Mouse (Mus musculus) neural tube, embryonic 12.5 days (tissue): ENCODE results near the gene Sf3b3. TPM values are rescaled to one million over a fixed set of nuclear protein-coding genes. Genes with fewer than 3 reads are reported as not detected.

Source experiments
- ATAC-seq: fragments of 200-750 bp; cut with Nextera tagmentation; 2 replicates; pipeline ENCODE4 v1.8.0; 2017; ENCODE audit warnings: low read depth, mild to moderate bottlenecking, moderate TSS enrichment, moderate library complexity; ENCODE audit not compliant: low FRiP score
- H3K27ac ChIP-seq: fragments of 300-500 bp; sonication (generic); 2 replicates; pipeline ENCODE4 v1.5.1; 2016
- H3K27me3 ChIP-seq: fragments of 300-500 bp; sonication (generic); replicated peaks from 2 replicates; pipeline ENCODE4 v1.6.1; 2016; ENCODE audit warnings: mild to moderate bottlenecking
- H3K36me3 ChIP-seq: fragments of 300-500 bp; sonication (generic); 2 replicates; pipeline ENCODE4 v1.6.1; 2016; ENCODE audit warnings: mild to moderate bottlenecking
- H3K4me1 ChIP-seq: fragments of 300-500 bp; sonication (generic); 2 replicates; pipeline ENCODE4 v1.6.1; 2016
- H3K4me2 ChIP-seq: fragments of 300-500 bp; sonication (generic); replicated peaks from 2 replicates; pipeline ENCODE4 v1.6.1; 2016; ENCODE audit warnings: mild to moderate bottlenecking
- H3K4me3 ChIP-seq: fragments of 300-500 bp; sonication (generic); 2 replicates; pipeline ENCODE4 v1.5.1; 2016
- H3K9ac ChIP-seq: fragments of 300-500 bp; sonication (generic); 2 replicates; pipeline ENCODE4 v1.6.1; 2016; ENCODE audit warnings: mild to moderate bottlenecking
- H3K9me3 ChIP-seq: fragments of 300-500 bp; sonication (generic); 2 replicates; pipeline ENCODE4 v1.6.1; 2016; ENCODE audit warnings: mild to moderate bottlenecking
- WGBS: fragments of 180-500 bp; shearing (Covaris S2); methylation state at CpG from one replicate; pipeline ENCODE4 v1.1.7; 2016; 5-methylcytosine and 5-hydroxymethylcytosine counted together
- polyA plus RNA-seq: library from polyadenylated mRNA; unstranded; fragments of >200 nt; fragmentation: Nextera tagmentation; extraction: Ambion mirVana; gene quantifications from 2 replicates; pipeline ENCODE4 v1.2.1, GENCODE M21; 2016

The Sf3b3 gene
- polyA plus RNA-seq, 1 experiment from 2014 or later = 156 TPM

DNA sequence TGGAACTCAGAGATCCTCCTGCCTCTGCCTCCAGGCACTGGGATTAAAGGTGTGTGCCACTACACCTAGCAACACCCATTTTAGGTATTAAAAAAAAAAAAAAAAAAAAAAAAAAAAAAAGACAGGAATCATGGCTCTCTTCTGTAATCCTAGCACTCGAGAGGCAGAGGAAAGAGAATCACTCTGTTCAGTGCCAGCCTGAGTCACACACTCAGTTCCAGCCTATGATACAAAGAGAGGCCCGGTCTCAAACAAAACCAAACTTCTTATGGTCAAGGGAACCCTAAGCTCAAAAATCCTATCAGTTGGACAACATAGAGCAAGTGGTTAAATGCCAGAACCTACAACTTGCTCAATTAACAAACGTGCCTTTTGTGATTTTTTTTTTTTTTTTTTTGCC is 1.6 kb downstream of the Sf3b3 start:
- Histone ChIP-seq H3K27ac (no peak overlapping the region), H3K36me3 (peaks cover 44% of the 10 kb centered on the region), H3K9ac (no peak overlapping the region), H3K4me1 (peaks cover 14% of the 10 kb centered on the region; the same call in 1 of the 2 replicates), H3K4me3 (no peak overlapping the region), H3K9me3 (no peaks in the 10 kb centered on the region), H3K4me2 (peak overlapping the region; percentile 61), H3K27me3 (no peaks in the 10 kb centered on the region)
- 86% methylated on average over 3 of the region's 3 CpGs for WGBS
- ATAC-seq = no peak

DNA sequence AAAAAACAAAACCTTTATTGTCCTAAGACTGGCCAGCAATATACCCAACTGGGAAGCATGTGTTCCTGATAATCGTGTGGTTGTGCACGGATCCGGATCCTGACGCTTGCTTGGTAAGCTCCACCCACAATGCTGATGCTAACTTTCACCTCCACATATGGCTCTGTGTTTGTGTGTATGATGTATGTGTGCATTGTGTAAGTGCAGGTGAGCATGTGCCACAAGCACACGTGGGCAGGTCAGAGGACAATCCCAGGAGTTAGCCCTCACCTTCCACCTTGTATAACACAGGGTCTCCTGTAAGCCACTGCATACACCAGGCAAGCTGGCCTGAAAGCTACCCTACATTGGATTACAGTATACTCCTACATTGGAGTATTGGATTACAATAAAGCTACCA is 3.4 kb downstream of the Sf3b3 start:
- WGBS = 88% methylated on average over 5 of the region's 5 CpGs
- Histone ChIP-seq H3K36me3 (peaks cover 58% of the 10 kb centered on the region), H3K27ac (no peak overlapping the region), H3K9me3 (no peaks in the 10 kb centered on the region), H3K4me2 (no peak overlapping the region), H3K27me3 (no peaks in the 10 kb centered on the region), H3K9ac (no peak overlapping the region), H3K4me1 (peaks cover 13% of the 10 kb centered on the region; the same call in 1 of the 2 replicates), H3K4me3 (no peak overlapping the region)
- ATAC-seq = no peak

DNA sequence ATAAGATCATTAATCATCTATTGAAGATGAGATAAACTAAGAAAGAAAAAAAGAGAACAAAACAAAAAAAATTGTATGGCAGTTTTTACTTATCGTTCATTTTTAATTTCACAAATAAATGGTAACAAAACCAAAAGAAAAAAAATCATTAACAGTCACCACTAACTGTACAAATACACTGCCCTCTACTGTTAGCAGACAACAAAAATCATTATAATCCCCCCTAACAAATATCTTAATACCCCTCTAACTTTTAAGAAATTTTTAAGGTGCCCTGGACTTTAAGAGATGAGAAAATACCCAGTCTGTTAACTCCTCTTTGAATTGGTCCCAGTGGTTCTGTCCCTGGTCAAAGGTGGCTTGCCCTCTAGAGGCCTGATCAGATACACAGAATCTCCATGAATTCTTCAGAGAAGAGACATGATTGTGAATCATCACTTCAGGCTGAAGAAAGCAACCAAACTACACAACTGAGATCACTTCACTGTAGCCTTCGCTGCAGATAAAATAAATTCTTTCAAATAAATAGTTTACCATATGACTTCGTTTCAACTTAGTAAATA is 4.5 kb downstream of the Sf3b3 start:
- Histone ChIP-seq H3K4me2 (no peak overlapping the region), H3K9me3 (no peaks in the 10 kb centered on the region), H3K4me3 (no peak overlapping the region), H3K27me3 (no peaks in the 10 kb centered on the region), H3K9ac (no peak overlapping the region), H3K36me3 (peaks cover 69% of the 10 kb centered on the region), H3K4me1 (peaks cover 4% of the 10 kb centered on the region; the same call in 1 of the 2 replicates), H3K27ac (no peak overlapping the region)
- ATAC-seq = no peak
- 96% methylated on average over 3 of the region's 3 CpGs for WGBS

DNA sequence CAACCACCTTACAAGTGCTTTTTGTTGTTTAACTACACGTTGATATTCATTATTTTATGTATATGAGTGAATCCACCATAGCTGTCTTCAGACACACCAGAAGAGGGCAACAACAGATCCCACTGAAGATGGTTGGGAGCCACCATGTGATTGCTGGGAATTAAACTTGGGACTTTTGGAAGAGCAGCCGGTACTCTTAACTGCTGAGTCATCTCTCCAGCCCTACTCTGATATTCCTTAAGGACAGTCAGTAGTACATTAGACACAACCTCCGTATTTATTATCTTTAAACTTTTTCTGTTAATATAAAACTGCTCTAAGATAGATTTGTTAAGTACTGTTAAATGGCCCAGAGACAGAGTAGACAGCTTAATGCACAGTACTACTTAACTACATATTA is 14.6 kb downstream of the Sf3b3 start:
- no peak overlapping the region for H3K4me3 ChIP-seq
- no peak for ATAC-seq
- H3K27me3 ChIP-seq = no peaks in the 10 kb centered on the region
- H3K9ac ChIP-seq = no peak overlapping the region
- H3K36me3 ChIP-seq = peaks cover 93% of the 10 kb centered on the region
- no peak overlapping the region for H3K27ac ChIP-seq
- no peak overlapping the region for H3K4me2 ChIP-seq
- no peaks in the 10 kb centered on the region for H3K4me1 ChIP-seq
- 96% methylated on average over 3 of the region's 3 CpGs for WGBS
- H3K9me3 ChIP-seq = no peaks in the 10 kb centered on the region

DNA sequence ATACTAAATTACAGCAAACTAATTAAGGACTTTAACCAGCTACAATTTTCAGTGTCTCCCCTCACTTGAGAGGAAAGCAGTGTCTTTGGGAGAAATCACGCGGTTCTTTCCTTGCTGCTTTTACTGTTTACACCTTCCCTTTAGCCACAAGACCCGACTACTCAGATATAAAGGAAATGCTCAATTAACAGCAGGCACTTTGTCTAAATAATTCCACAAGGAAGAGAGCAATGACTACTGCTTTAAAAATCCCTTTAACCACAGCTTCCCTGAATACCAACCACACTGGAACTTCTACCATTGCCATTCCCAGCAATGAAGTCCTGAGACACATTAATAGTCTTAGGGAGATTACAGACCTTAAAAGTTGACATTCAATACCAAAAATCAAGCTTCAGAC is 18.1 kb downstream of the Sf3b3 start:
- Histone ChIP-seq H3K9me3 (no peaks in the 10 kb centered on the region), H3K27ac (no peak overlapping the region), H3K4me3 (no peak overlapping the region), H3K9ac (no peak overlapping the region), H3K36me3 (peaks cover 93% of the 10 kb centered on the region), H3K27me3 (no peaks in the 10 kb centered on the region), H3K4me2 (no peak overlapping the region), H3K4me1 (no peaks in the 10 kb centered on the region)
- no peak for ATAC-seq
- 91% methylated on average over 3 of the region's 3 CpGs for WGBS

DNA sequence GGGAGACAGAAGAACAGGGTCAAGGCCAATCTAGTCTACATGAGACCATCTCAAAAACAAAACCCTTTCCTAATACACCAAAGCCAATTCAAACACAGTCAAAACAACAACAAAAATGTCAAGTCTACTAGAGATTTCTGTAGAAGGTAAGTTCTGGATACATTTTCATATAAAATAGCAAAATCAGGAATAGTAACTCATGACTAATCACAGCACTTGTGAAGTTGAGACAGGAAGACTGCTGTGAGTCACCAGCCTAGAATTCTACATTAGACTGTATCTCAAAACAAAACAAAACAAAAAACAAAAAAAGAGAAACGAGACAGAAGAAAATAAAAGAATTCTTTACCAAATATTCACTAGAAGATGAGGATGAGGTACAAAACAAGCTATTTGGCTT is 21.7 kb downstream of the Sf3b3 start:
- no peak overlapping the region for H3K9ac ChIP-seq
- no peaks in the 10 kb centered on the region for H3K4me1 ChIP-seq
- no peaks in the 10 kb centered on the region for H3K9me3 ChIP-seq
- peaks cover 96% of the 10 kb centered on the region for H3K36me3 ChIP-seq
- H3K27me3 ChIP-seq = no peaks in the 10 kb centered on the region
- no peak overlapping the region for H3K4me3 ChIP-seq
- 91% methylated on average over 1 of the region's 1 CpGs for WGBS
- H3K4me2 ChIP-seq = no peak overlapping the region
- no peak overlapping the region for H3K27ac ChIP-seq
- no peak for ATAC-seq

DNA sequence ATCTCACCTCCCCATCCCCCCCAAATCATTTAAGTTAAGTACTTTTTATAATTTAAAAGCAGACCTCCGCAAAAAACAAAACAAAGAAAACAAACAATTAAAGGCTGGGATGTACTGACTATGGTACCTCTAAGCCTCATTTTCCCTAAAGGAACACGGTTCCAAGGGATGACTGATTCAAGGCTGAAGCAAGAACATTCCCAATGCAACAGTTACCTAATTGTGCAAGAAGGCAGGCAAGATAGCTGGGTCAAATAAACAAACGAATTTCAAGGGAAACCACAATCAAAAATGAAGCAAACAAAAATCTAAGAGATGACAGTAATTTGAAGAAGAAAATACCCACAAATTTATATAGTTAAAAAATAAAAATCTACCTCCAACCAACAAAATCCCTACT is 24.6 kb downstream of the Sf3b3 start:
- no peak overlapping the region for H3K27ac ChIP-seq
- no peak overlapping the region for H3K4me3 ChIP-seq
- no peak for ATAC-seq
- no peaks in the 10 kb centered on the region for H3K4me1 ChIP-seq
- 90% methylated on average over 3 of the region's 3 CpGs for WGBS
- H3K9ac ChIP-seq = no peak overlapping the region
- H3K9me3 ChIP-seq = no peaks in the 10 kb centered on the region
- no peaks in the 10 kb centered on the region for H3K27me3 ChIP-seq
- no peak overlapping the region for H3K4me2 ChIP-seq
- H3K36me3 ChIP-seq = peaks cover 98% of the 10 kb centered on the region

DNA sequence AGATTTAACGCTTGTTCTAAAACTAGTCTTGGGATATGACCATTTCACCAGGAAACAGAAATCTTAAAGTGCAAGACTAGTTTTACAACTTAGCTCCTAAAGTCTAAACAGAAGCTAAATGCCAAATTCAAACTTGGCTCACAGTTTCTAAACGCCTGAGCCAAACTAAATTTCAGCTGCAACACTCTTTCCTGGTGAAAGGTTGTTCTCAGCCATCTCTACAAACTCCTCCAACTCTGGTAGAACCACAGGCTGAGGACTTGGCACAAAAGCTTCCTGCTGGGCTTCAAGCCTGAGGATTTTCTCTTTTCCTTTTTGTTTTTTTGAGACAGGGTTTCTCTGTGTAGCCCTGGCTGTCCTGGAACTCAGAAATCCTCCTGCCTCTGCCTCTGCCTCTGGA is 26.3 kb downstream of the Sf3b3 start:
- H3K36me3 ChIP-seq = peaks cover 98% of the 10 kb centered on the region

DNA sequence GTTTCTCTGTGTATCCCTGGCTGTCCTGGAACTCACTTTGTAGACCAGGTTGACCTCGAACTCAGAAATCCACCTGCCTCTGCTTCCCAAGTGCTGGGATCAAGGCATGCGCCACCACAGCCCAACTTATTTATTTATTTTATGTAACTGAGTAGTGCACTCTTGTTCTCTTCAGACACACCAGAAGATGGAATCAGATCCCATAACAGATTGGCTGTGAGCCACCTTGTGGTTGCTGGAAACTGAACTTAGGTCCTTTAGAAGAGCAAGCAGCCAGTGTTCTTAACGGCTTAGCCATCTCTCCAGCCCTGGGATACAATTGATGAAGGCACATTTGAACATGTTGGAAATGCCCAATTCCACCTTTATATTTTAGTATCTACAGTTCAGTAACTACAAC is 28.0 kb downstream of the Sf3b3 start:
- Histone ChIP-seq H3K4me3 (no peak overlapping the region), H3K9ac (no peak overlapping the region), H3K4me1 (no peaks in the 10 kb centered on the region), H3K36me3 (peaks cover 98% of the 10 kb centered on the region), H3K4me2 (no peak overlapping the region), H3K27ac (no peak overlapping the region), H3K9me3 (no peaks in the 10 kb centered on the region), H3K27me3 (no peaks in the 10 kb centered on the region)
- ATAC-seq = no peak
- WGBS = 90% methylated on average over 3 of the region's 3 CpGs

More for the DNA sequence above, 26.3 kb downstream of the Sf3b3 start:
- Histone ChIP-seq H3K9me3 (no peaks in the 10 kb centered on the region), H3K27me3 (no peaks in the 10 kb centered on the region), H3K9ac (no peak overlapping the region), H3K4me2 (no peak overlapping the region), H3K4me3 (no peak overlapping the region), H3K4me1 (no peaks in the 10 kb centered on the region), H3K27ac (no peak overlapping the region)
- no peak for ATAC-seq
- WGBS = 92% methylated on average over 2 of the region's 2 CpGs

DNA sequence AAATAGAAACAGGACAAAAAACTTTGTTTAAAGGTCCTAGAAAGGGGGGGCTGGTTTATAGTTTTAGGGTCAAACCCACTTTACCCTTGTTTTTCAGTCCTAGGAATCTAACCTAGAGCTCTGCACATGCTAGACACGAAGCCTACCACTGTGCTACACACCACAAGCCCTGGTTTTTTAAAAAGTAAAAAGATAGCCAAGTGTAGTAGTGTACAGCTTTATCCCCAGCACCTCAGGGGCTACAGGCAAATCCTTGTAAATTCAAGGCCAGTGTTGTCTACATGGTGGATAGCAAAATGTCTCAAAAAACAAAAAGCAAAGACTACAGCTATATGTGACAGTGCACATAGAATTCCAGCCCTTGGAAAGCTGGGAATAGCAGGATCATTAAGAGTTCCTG is 29.6 kb downstream of the Sf3b3 start:
- no peak for ATAC-seq
- H3K4me3 ChIP-seq = no peak overlapping the region
- H3K9ac ChIP-seq = no peak overlapping the region
- 91% methylated on average over 1 of the region's 1 CpGs for WGBS
- peaks cover 98% of the 10 kb centered on the region for H3K36me3 ChIP-seq
- H3K4me2 ChIP-seq = no peak overlapping the region
- H3K27ac ChIP-seq = no peak overlapping the region
- no peaks in the 10 kb centered on the region for H3K4me1 ChIP-seq
- no peaks in the 10 kb centered on the region for H3K27me3 ChIP-seq
- H3K9me3 ChIP-seq = no peaks in the 10 kb centered on the region

DNA sequence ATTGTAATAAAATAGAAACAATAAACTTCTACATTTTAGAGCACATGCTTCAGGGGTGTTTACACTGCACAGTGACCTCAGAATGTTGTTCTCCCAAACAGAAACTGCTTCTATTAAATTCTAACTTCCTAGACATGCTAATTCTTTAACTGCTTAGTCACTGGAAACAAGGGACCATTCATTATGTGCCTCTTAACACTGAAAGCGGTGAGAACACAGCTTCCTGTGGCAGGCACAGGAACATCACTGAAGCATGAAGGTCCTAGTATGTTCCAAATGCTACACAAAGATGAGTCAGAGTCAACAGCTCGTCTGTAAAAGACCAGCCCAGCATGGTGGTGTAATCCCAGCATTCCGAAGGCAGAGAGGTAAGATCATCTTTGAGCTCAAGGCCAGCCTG is 31.3 kb downstream of the Sf3b3 start:
- H3K27me3 ChIP-seq = no peaks in the 10 kb centered on the region
- H3K4me1 ChIP-seq = no peaks in the 10 kb centered on the region
- H3K4me2 ChIP-seq = no peak overlapping the region
- no peak overlapping the region for H3K27ac ChIP-seq
- H3K9me3 ChIP-seq = no peaks in the 10 kb centered on the region
- H3K9ac ChIP-seq = no peak overlapping the region
- 79% methylated on average over 3 of the region's 3 CpGs for WGBS
- H3K36me3 ChIP-seq = peaks cover 98% of the 10 kb centered on the region
- no peak overlapping the region for H3K4me3 ChIP-seq
- ATAC-seq = no peak

DNA sequence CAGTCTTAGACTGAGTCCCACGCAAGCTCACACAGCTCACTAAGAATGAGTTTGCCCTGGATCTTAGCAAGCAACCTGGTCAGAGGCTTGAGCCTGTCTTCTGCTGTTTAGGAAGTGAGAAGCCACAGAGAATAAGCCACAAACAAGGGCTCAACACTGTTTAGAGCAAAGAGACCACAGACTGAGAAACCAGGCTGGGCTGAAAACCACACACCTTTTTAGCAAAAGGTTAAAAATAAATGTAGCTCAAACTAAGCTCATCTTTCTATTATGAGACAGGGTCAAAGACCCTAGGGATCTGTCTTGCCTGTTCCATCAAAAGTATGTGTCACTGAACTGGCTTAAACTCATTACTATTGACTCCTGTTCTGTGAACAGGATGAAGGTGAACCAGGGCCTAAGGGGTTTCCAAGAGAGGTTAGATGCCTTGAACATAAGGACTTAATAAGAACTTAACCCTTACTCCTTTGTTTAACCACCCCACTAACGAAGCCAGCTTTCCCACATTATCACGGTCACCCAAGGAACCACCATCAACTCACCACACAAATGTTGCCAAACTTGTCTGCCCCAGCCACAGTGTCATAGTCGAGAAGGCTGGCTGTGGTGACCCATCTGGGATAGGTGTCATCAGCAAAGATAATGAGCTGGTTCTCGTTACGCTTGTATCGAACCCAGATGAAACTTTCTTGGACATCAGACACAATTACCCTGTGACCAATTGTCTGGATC is 33.3 kb downstream of the Sf3b3 start:
- no peak overlapping the region for H3K4me3 ChIP-seq
- WGBS = 95% methylated on average over 7 of the region's 7 CpGs
- no peaks in the 10 kb centered on the region for H3K27me3 ChIP-seq
- no peaks in the 10 kb centered on the region for H3K9me3 ChIP-seq
- ATAC-seq = no peak
- H3K36me3 ChIP-seq = peaks cover 96% of the 10 kb centered on the region
- no peak overlapping the region for H3K4me2 ChIP-seq
- H3K4me1 ChIP-seq = no peaks in the 10 kb centered on the region
- H3K9ac ChIP-seq = no peak overlapping the region
- H3K27ac ChIP-seq = no peak overlapping the region
